Mouse (Mus musculus) heart, embryonic 10.5 days (tissue): Measurements from ENCODE around the gene Atp6v0a1. TPM values are rescaled to one million over a fixed set of nuclear protein-coding genes. Genes with fewer than 3 reads are reported as not detected.
"Not testable (repeated sequence)": the region's sequence is repeated elsewhere in the genome, so short reads cannot be mapped to it uniquely, and the experiment has no call there.

Experiments
- DNase-seq: peaks from one replicate; pipeline ENCODE4 v3.0.0-alpha.2; 2017; ENCODE audit warnings: low spot score
- H3K27ac ChIP-seq: fragments of 300-500 bp; sonication (generic); 2 replicates; pipeline ENCODE4 v1.5.1; 2016; ENCODE audit warnings: mild to moderate bottlenecking
- H3K27me3 ChIP-seq: fragments of 300-500 bp; sonication (generic); 2 replicates; pipeline ENCODE4 v1.6.1; 2016; ENCODE audit warnings: mild to moderate bottlenecking; ENCODE audit not compliant: poor library complexity, insufficient read depth, severe bottlenecking
- H3K36me3 ChIP-seq: fragments of 300-500 bp; sonication (generic); 2 replicates; pipeline ENCODE4 v1.6.1; 2016; ENCODE audit warnings: mild to moderate bottlenecking, moderate library complexity
- H3K4me1 ChIP-seq: fragments of 300-500 bp; sonication (generic); 2 replicates; pipeline ENCODE4 v1.6.1; 2016; ENCODE audit warnings: mild to moderate bottlenecking
- H3K4me3 ChIP-seq: fragments of 300-500 bp; sonication (generic); 2 replicates; pipeline ENCODE4 v1.5.1; 2016; ENCODE audit warnings: mild to moderate bottlenecking, moderate library complexity
- H3K9me3 ChIP-seq: fragments of 300-500 bp; sonication (generic); 2 replicates; pipeline ENCODE4 v1.6.1; 2016; ENCODE audit warnings: mild to moderate bottlenecking, moderate library complexity
- whole genome bisulfite sequencing: fragments of 180-500 bp; shearing (Covaris S2); methylation state at CpG from one replicate; pipeline ENCODE4 v1.1.7; 2016; 5-methylcytosine and 5-hydroxymethylcytosine counted together
- polyA plus RNA-seq: library from polyadenylated mRNA; unstranded; fragments of >200 nt; fragmentation: Nextera tagmentation; extraction: Ambion mirVana; gene quantifications from 2 replicates; pipeline ENCODE4 v1.2.1, GENCODE M21; 2016

Atp6v0a1 gene
- polyA plus RNA-seq, 1 experiment from 2014 or later = 54.4 TPM

- peaks cover 20% of the 10 kb centered on the region for H3K4me1 ChIP-seq
- no peak overlapping the region for H3K27ac ChIP-seq
- H3K4me3 ChIP-seq = no peak overlapping the region
- H3K27me3 ChIP-seq = 0 out of 2 replicates have a peak, but pooled peaks cover 9% of the 10 kb centered on the region
- 73% methylated on average over 7 of the region's 7 CpGs for WGBS
- DNase-seq = no peak
- no peaks in the 10 kb centered on the region for H3K36me3 ChIP-seq
- H3K9me3 ChIP-seq = no peaks in the 10 kb centered on the region
Measured at GRCm38 (mm10) chr11:100983778-100984131, 25.5 kb upstream of the Atp6v0a1 start.

GRCm38 (mm10) chr11:100985607-100986006 lies 23.6 kb upstream of the Atp6v0a1 start:
- WGBS = 43% methylated on average over 3 of the region's 3 CpGs
- Histone ChIP-seq H3K4me1 (peaks cover 12% of the 10 kb centered on the region; the same call in 1 of the 2 replicates), H3K27ac (no peak overlapping the region), H3K9me3 (no peaks in the 10 kb centered on the region), H3K36me3 (no peaks in the 10 kb centered on the region), H3K27me3 (0 out of 2 replicates have a peak, but pooled peaks cover 9% of the 10 kb centered on the region), H3K4me3 (no peak overlapping the region)
- no peak for DNase-seq

- no peak for DNase-seq
- H3K9me3 ChIP-seq = no peaks in the 10 kb centered on the region
- WGBS = 85% methylated on average over 3 of the region's 3 CpGs
- no peak overlapping the region for H3K27ac ChIP-seq
- H3K27me3 ChIP-seq = no peaks in the 10 kb centered on the region
- H3K4me3 ChIP-seq = no peak overlapping the region
- no peaks in the 10 kb centered on the region for H3K36me3 ChIP-seq
- 0 out of 2 replicates have a peak, but pooled peaks cover 3% of the 10 kb centered on the region for H3K4me1 ChIP-seq
Measured at GRCm38 (mm10) chr11:100988674-100989073, 20.6 kb upstream of the Atp6v0a1 start.

- Histone ChIP-seq H3K27ac (no peak overlapping the region), H3K27me3 (no peaks in the 10 kb centered on the region), H3K4me1 (0 out of 2 replicates have a peak, but pooled peaks cover 3% of the 10 kb centered on the region), H3K36me3 (no peaks in the 10 kb centered on the region), H3K9me3 (no peaks in the 10 kb centered on the region), H3K4me3 (no peak overlapping the region)
- WGBS = 59% methylated on average over 2 of the region's 2 CpGs
- DNase-seq = no peak
Measured at GRCm38 (mm10) chr11:100989666-100990065, 19.6 kb upstream of the Atp6v0a1 start.

- Histone ChIP-seq H3K9me3 (no peaks in the 10 kb centered on the region), H3K27ac (no peak overlapping the region), H3K4me1 (0 out of 2 replicates have a peak, but pooled peaks cover 3% of the 10 kb centered on the region), H3K4me3 (no peak overlapping the region), H3K27me3 (0 out of 2 replicates have a peak, but pooled peaks cover 3% of the 10 kb centered on the region), H3K36me3 (no peaks in the 10 kb centered on the region)
- WGBS = 18% methylated on average over 6 of the region's 6 CpGs
- no peak for DNase-seq
Measured at GRCm38 (mm10) chr11:100991027-100991534, 18.2 kb upstream of the Atp6v0a1 start.

- 72% methylated on average over 2 of the region's 2 CpGs for WGBS
- H3K4me3 ChIP-seq = no peak overlapping the region
- H3K27ac ChIP-seq = no peak overlapping the region
- H3K27me3 ChIP-seq = 0 out of 2 replicates have a peak, but pooled peaks cover 3% of the 10 kb centered on the region
- H3K4me1 ChIP-seq = 0 out of 2 replicates have a peak, but pooled peaks cover 3% of the 10 kb centered on the region
- no peaks in the 10 kb centered on the region for H3K36me3 ChIP-seq
- DNase-seq = no peak
- no peaks in the 10 kb centered on the region for H3K9me3 ChIP-seq
Measured at GRCm38 (mm10) chr11:100993437-100993836, 15.8 kb upstream of the Atp6v0a1 start.

GRCm38 (mm10) chr11:100994233-100994632 lies 15.0 kb upstream of the Atp6v0a1 start:
- Histone ChIP-seq H3K36me3 (no peaks in the 10 kb centered on the region), H3K27me3 (0 out of 2 replicates have a peak, but pooled peaks cover 3% of the 10 kb centered on the region), H3K9me3 (no peaks in the 10 kb centered on the region), H3K27ac (no peak overlapping the region), H3K4me3 (no peak overlapping the region), H3K4me1 (0 out of 2 replicates have a peak, but pooled peaks cover 3% of the 10 kb centered on the region)
- WGBS = 47% methylated on average over 9 of the region's 9 CpGs
- no peak for DNase-seq

- 69% methylated on average over 5 of the region's 5 CpGs for WGBS
- DNase-seq = no peak
- 0 out of 2 replicates have a peak, but pooled peaks cover 3% of the 10 kb centered on the region for H3K4me1 ChIP-seq
- H3K36me3 ChIP-seq = no peaks in the 10 kb centered on the region
- no peaks in the 10 kb centered on the region for H3K9me3 ChIP-seq
- H3K4me3 ChIP-seq = no peak overlapping the region
- H3K27ac ChIP-seq = no peak overlapping the region
- 0 out of 2 replicates have a peak, but pooled peaks cover 3% of the 10 kb centered on the region for H3K27me3 ChIP-seq
Measured at GRCm38 (mm10) chr11:100994655-100995054, 14.6 kb upstream of the Atp6v0a1 start.

- whole genome bisulfite sequencing = 91% methylated on average over 4 of the region's 4 CpGs
- Histone ChIP-seq H3K27me3 (peaks cover 16% of the 10 kb centered on the region), H3K4me1 (no peaks in the 10 kb centered on the region), H3K4me3 (no peak overlapping the region), H3K36me3 (no peaks in the 10 kb centered on the region), H3K27ac (no peak overlapping the region), H3K9me3 (no peaks in the 10 kb centered on the region)
- DNase-seq = no peak
Measured at GRCm38 (mm10) chr11:100996501-100996900, 12.8 kb upstream of the Atp6v0a1 start.

- Histone ChIP-seq H3K27me3 (peaks cover 16% of the 10 kb centered on the region), H3K36me3 (no peaks in the 10 kb centered on the region), H3K9me3 (no peaks in the 10 kb centered on the region), H3K4me3 (no peak overlapping the region), H3K4me1 (peaks cover 2% of the 10 kb centered on the region; the same call in 1 of the 2 replicates), H3K27ac (no peak overlapping the region)
- no peak for DNase-seq
- WGBS = 76% methylated on average over 2 of the region's 2 CpGs
Measured at GRCm38 (mm10) chr11:100998836-100999235, 10.4 kb upstream of the Atp6v0a1 start.

- H3K4me1 ChIP-seq = peaks cover 2% of the 10 kb centered on the region; the same call in 1 of the 2 replicates
- no peak overlapping the region for H3K27ac ChIP-seq
- WGBS = 57% methylated on average over 3 of the region's 3 CpGs
- no peaks in the 10 kb centered on the region for H3K9me3 ChIP-seq
- H3K36me3 ChIP-seq = no peaks in the 10 kb centered on the region
- peaks cover 16% of the 10 kb centered on the region for H3K27me3 ChIP-seq
- no peak overlapping the region for H3K4me3 ChIP-seq
- no peak for DNase-seq
Measured at GRCm38 (mm10) chr11:100999254-100999653, 10.0 kb upstream of the Atp6v0a1 start.

- H3K4me3 ChIP-seq, DNase-seq, H3K36me3 ChIP-seq, H3K27ac ChIP-seq, H3K9me3 ChIP-seq, H3K4me1 ChIP-seq: not testable (repeated sequence)
- H3K27me3 ChIP-seq = peaks cover 17% of the 10 kb centered on the region
- 80% methylated on average over 6 of the region's 6 CpGs for WGBS
Measured at GRCm38 (mm10) chr11:101001875-101002552, 7.2 kb upstream of the Atp6v0a1 start.

- Histone ChIP-seq H3K4me3 (no peak overlapping the region), H3K27me3 (peaks cover 17% of the 10 kb centered on the region), H3K27ac (no peak overlapping the region), H3K36me3 (no peaks in the 10 kb centered on the region), H3K9me3 (no peaks in the 10 kb centered on the region), H3K4me1 (peaks cover 2% of the 10 kb centered on the region; the same call in 1 of the 2 replicates)
- no peak for DNase-seq
- 38% methylated on average over 3 of the region's 3 CpGs for WGBS
Measured at GRCm38 (mm10) chr11:101003025-101003685, 6.1 kb upstream of the Atp6v0a1 start.
